Mouse (Mus musculus) kidney, postnatal 25 days (tissue): ENCODE results near the gene Gcnt3.
A peak's percentile ranks its signal among the peaks of the same experiment; 100 is the strongest.

Experiments
- DNase-seq, 2 experiments: peaks; one replicate each; pipeline ENCODE4 v3.0.0; 2021; ENCODE audit warnings: mixed read lengths in 2 of 2

Gene Gcnt3

GRCm38 (mm10) chr9:70037988-70038387 is at the start of gene Gcnt3:
Gene Gcnt3 (minus strand): TSS chr9:70038088.
- DNase-seq: no peak

DNA sequence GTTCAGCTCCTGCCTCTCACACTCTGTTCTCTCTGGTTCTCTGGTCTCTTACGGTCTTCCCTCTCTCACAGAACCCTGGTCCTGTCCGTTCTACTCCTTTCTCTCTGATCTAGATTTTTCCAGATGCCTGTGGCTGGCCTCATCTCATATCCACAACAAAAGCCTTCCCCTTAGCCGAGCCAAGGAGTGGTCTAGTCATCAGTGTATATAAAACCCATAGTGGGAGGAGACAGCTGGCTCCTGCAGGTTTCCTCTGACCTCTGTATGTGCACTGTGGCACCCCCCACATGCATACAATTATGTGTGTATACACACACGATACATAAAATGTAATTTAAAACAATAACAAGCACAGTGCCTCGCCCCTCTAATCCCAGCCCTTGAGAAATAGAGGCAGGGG is 49.5 kb upstream of the Gcnt3 start:
- DNase-seq: no peak

DNA sequence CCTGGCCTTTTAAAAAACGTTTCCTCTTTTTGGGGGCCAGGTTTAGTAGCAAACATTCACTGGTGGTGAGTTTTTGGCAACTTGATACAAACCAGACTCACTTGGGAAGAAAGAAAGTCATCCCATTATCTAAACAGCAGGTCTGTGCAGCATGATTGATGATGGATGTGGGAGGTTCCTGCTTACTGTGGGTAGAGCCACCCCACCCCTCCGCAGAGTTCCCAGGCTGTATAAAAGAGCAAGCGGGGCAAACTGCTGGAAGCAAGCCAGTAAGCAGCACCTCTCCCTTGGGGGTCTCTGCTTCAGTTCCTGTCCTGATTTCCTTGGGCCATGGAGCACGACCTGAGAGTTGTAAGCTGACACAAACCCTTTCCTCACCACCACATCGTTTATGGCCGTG is 48.2 kb upstream of the Gcnt3 start:
- no peak for DNase-seq

GRCm38 (mm10) chr9:70084107-70084506 is 46.2 kb upstream of the Gcnt3 start:
- DNase-seq: peak; percentile 49 to 77

DNA sequence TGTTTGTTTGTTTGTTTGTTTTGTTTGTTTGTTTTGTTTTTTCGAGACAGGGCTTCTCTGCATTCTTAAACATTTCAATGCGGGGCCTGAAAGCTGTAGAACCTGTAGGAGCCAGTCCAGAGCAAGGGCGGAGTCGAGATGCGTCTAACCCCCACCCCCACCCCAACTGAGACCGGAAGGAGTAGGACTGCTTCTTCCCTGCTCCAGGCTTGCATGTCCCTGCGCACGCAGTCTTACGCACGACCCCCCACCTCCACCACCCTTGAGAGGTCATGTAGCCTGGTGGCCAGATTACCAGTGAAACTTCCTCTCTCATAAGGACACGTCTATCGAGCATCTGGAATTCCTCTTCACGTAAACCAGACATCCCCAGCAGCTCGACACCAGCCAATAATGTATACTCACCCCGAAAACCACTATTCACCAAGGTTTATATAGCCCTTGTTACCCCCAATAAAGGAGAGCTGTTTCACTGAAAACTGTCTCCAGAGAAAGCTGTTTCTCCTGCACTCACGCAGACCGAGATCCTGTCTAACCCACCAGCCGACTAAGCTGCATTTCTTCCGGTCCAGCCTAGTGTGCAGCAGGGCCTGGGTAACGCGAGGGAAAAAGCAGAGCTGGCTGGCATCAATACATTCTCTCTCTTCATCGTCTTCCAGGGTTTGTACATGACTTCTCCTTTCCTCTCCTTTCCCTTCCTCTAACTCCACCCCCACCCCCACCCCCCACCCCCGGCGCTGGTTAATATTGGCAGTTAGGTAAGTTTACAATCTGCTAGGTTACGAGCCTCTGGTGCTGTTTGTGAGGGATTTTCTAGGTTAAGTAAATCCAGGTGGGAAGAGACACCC is 44.7 kb upstream of the Gcnt3 start:
- DNase-seq: no peak

DNA sequence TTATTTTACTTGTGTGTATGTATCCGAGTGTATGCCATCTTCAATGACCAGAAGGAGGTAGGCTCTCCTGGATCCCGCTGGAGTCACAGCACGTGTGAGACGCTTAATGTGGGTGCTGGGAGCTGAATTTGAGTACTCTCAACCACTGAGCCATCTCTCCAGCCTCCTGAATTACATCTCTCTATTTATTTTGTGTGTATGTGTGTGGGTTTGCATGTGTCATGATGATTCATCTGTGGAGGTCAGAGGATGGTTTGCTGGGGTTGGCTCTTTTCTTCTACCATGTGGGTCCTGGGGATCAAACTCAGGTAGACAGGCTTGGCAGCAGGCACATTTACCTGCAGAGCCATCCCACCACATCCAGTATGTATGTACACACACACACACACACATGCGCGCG is 43.9 kb upstream of the Gcnt3 start:
- no peak for DNase-seq

- DNase-seq: no peak
These were observed 43.1 kb upstream of the Gcnt3 start for GRCm38 (mm10) chr9:70080976-70081375.

DNA sequence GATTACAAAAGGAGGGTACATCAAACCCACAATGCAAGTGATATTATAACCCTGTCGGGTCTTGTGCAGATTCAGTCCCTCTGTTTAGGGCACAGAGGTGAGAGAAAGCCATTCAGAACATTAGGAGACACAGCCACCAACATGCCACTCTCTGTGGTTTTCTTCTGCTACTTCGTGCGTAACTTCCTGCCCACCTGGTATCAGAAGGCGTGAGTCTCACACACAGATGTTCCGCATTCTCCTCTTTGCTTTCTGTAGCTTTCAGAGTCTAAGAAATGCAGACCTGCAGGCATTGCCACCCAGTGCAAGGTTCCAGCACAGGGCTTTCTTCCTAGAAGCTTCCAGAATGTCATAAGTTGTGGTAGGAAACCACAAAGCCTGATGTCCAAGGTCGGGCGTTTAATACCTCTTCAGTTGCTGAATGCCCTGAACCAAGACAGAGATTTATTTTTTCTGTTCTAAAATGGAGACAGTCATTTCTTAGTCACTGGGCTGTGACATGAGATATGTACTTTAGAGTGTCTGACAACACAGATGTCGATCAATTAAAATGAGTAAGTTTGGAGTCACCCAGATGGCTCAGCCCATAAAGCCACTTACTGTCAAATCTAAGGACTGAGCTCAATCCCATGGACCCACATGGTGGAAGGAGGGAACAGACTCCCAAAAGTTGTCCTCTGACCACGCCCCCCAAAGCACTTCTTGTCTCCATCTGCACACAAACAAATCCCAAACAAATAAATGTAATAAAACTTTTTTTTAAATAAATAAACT is 42.3 kb upstream of the Gcnt3 start:
- no peak for DNase-seq

- no peak for DNase-seq
These were observed 40.1 kb upstream of the Gcnt3 start for GRCm38 (mm10) chr9:70078034-70078433.

DNA sequence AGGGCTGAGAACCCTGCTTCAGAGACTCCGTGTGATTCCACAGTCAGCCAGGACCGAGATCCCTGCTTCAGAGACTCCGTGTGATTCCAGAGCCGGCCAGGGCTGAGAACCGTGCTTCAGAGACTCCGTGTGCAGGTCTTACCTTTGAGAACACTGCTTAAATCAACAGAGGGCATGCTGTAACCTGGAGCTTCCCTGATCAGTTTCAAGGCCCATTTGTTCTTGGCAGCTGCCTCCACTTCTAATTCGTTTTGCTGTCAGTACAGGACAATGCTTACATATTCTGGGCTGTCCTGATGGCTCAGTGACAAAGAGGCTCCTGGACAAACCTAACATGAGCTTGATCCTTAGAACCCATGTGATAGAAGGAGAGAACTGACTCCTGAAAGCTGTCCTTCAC is 39.3 kb upstream of the Gcnt3 start:
- DNase-seq: no peak

GRCm38 (mm10) chr9:70072387-70072786 is 34.5 kb upstream of the Gcnt3 start:
- no peak for DNase-seq

- DNase-seq: no peak
These were observed 32.1 kb upstream of the Gcnt3 start for GRCm38 (mm10) chr9:70069961-70070435.

- DNase-seq: no peak
These were observed 29.6 kb upstream of the Gcnt3 start for GRCm38 (mm10) chr9:70067497-70067896.

DNA sequence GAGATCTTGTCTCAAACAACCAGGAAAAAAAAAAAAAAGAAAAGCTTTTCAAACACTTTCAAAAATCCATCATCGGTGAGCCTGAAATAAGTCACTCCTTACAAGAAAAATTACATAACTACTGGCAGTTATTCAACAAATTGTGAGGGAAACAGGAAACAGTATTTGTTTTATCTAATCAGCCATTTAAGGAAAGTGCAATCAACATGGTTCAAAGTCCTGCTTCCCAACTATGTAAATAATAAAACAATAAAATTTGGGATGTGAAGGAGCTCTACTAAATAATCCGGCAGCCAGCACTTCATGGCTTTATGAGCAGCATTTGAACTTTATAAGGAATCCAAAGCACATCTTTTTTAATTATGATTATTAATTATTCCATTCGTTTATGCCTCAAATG is 24.1 kb upstream of the Gcnt3 start:
- no peak for DNase-seq

- DNase-seq: no peak
These were observed 15.5 kb upstream of the Gcnt3 start for GRCm38 (mm10) chr9:70053411-70053810.

GRCm38 (mm10) chr9:70052730-70053129 is 14.8 kb upstream of the Gcnt3 start:
- DNase-seq: no peak

GRCm38 (mm10) chr9:70049839-70050238 is 12.0 kb upstream of the Gcnt3 start:
- DNase-seq: no peak

DNA sequence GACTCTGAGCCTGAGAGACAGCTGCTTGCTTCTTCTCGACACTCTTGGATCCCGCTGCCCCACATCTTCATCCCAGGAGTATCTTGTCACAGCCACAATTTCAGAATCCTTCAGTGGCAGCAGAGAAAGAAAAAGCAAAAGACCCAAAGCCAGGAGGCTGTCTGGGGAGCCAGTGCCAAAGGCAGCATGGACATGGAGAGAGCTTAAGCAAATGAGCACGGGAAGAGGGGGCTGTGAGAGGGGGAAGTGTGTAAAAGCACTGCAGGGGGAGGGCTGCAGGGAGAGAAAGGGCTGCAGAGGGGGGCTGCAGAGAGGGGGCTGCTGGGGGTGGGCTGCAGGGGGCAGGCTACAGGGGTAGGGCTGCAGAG is 11.5 kb upstream of the Gcnt3 start:
- DNase-seq: no peak

DNA sequence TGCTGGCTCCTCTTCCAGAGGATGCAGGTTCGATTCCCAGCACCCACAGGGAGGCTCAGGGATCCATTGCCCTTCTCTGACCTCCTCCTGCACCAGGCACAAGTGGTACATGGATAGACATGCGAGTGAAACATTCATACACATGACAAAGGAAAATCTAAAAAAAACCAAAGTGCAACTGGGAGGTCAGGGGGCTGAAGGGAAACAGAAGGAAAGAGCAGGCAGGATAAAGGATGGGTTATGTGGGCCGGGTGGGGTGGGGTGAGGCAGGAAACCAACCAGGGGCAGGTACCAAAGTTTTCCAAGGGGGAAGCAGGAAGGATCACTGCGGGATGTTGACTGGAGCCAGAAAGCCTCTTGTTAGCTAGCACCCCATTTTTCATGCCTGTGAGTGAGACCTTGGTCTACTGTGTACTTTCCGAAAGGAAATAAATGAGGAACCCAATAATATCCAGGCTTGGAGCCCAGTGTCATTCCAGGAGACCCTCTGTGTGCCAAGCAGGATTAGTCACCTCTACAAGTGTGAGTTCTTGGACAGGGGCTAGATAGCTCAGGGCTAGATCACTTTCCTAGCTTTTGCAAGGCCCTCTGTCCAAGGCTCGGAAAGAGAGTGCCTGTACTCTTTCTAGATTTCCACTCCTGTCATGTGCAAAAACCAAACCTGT is 11.0 kb upstream of the Gcnt3 start:
- DNase-seq: peak; percentile 23 to 45

GRCm38 (mm10) chr9:70048280-70048679 is 10.4 kb upstream of the Gcnt3 start:
- DNase-seq: no peak

GRCm38 (mm10) chr9:70047839-70048238 is 10.0 kb upstream of the Gcnt3 start:
- no peak for DNase-seq

DNA sequence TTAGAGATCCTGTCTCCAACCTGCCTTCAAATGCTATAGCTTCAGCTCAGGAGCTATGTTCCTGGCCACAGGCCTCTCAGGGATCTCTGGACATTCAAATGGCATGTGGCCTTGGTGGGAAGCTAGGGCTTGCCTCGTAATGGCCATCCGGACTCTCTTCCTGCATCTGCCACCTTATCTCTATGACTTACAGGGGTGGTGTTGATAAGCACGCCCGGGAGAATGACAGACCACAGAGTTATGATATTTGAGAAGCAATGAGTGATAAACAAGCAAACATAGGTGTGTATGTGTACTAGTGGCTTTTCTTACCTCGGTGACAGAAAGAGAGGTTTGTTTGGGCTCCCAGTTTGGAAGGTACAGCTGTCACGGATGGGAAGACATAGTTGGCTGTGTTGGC is 8.4 kb upstream of the Gcnt3 start:
- DNase-seq: no peak

GRCm38 (mm10) chr9:70044865-70045264 is 7.0 kb upstream of the Gcnt3 start:
- DNase-seq: no peak

DNA sequence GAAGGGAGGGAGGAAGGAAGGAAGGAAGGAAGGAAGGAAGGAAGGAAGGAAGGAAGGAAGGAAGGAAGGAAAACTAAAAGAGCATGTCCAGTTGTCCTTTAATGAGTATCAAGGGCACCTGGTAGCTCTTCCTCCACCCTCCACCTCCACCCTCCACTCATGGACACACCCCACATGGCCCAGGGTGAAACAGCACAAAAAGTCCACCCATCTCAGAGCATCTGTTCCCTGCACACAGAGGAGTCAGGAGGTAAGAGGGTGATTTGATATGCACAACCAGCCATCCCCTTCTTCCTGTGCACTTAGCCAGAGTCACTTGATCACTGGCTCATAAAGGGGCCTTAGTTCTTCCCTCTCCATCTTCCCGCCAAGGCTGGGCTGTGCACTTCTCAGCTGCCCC is 5.0 kb upstream of the Gcnt3 start:
- no peak for DNase-seq
